Mouse (Mus musculus): ENCODE data around the gene Gm13691.

DNA sequence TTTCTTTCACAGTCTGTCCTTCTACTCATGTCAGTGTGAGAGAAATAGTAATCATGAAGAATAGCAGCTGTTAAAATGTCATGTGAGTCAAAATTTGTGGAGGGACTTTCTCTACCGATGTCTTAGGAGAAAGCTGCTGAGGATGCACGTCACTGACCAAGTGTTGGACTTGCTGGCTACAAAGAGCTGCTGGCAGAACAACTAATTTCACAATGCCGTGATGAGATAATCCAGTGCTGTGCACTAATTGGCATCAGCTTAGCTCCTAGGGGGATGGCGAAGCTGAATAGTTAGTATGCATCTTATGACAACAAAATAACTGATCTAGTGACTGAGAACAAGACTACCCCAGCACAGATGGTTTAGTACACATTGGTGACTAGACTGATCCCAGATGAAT is 34.9 kb downstream of the Gm13691 start:
- TF ChIP-seq MAX (IDR thresholded peaks at IDR 0.05; ENCODE audit: low read depth) (no peak), POLR2A (IDR thresholded peaks at IDR 0.05; ENCODE audit: insufficient read length, low read depth) (no peak), E2F4 (IDR thresholded peaks at IDR 0.05; ENCODE audit: insufficient read depth) (no peak), CEBPB (IDR thresholded peaks at IDR 0.05; ENCODE audit: insufficient read depth, poor library complexity, severe bottlenecking) (no peak)
